Mouse (Mus musculus) intestine, postnatal 0 days (tissue): ENCODE results near the gene Cant1. TPM values are rescaled to one million over a fixed set of nuclear protein-coding genes. Genes with fewer than 3 reads are reported as not detected.

Experiments used
- ATAC-seq: fragments of 200-750 bp; cut with Nextera tagmentation; 2 replicates; pipeline ENCODE4 v1.8.0; 2017; ENCODE audit warnings: mild to moderate bottlenecking, moderate TSS enrichment, moderate library complexity
- H3K27ac ChIP-seq: fragments of 300-500 bp; sonication (generic); 2 replicates; pipeline ENCODE4 v1.5.1; 2014; ENCODE audit warnings: mild to moderate bottlenecking, low read depth, low read length, moderate library complexity
- H3K27me3 ChIP-seq: fragments of 300-500 bp; sonication (generic); replicated peaks from 2 replicates; pipeline ENCODE4 v1.6.1; 2014; ENCODE audit warnings: low read length, mixed read lengths; ENCODE audit not compliant: control insufficient read depth, insufficient read depth
- H3K36me3 ChIP-seq: fragments of 300-500 bp; sonication (generic); 2 replicates; pipeline ENCODE4 v1.6.1; 2014; ENCODE audit warnings: mild to moderate bottlenecking, moderate library complexity; ENCODE audit not compliant: control insufficient read depth, insufficient read depth
- H3K4me1 ChIP-seq: fragments of 300-500 bp; sonication (generic); replicated peaks from 2 replicates; pipeline ENCODE4 v1.6.1; 2014; ENCODE audit warnings: antibody characterized with exemption, low read length, mixed read lengths; ENCODE audit not compliant: control insufficient read depth, insufficient read depth
- H3K4me2 ChIP-seq: fragments of 300-500 bp; sonication (generic); replicated peaks from 2 replicates; pipeline ENCODE4 v1.6.1; 2014; ENCODE audit warnings: low read depth, mild to moderate bottlenecking, moderate library complexity
- H3K4me3 ChIP-seq: fragments of 300-500 bp; sonication (generic); 2 replicates; pipeline ENCODE4 v1.5.1; 2014; ENCODE audit warnings: low read depth, low read length
- H3K9ac ChIP-seq: fragments of 300-500 bp; sonication (generic); 2 replicates; pipeline ENCODE4 v1.6.1; 2014; ENCODE audit warnings: mild to moderate bottlenecking, low read depth, low read length
- H3K9me3 ChIP-seq: fragments of 300-500 bp; sonication (generic); 2 replicates; pipeline ENCODE4 v1.6.1; 2016; ENCODE audit warnings: mixed run types; ENCODE audit not compliant: control insufficient read depth
- CTCF ChIP-seq: sonication (generic); IDR thresholded peaks from 2 replicates; pipeline ENCODE4 v1.5.1; 2016; ENCODE audit warnings: low read depth, mild to moderate bottlenecking, control low read depth, antibody characterized with exemption, moderate library complexity
- WGBS: fragments of 180-500 bp; shearing (Covaris S2); extraction: QIAGEN DNeasy Blood & Tissue Kit; methylation state at CpG from one replicate; pipeline ENCODE4 v1.1.7; 2014; 5-methylcytosine and 5-hydroxymethylcytosine counted together
- polyA plus RNA-seq: library from polyadenylated mRNA; unstranded; fragments of >200 nt; fragmentation: Nextera tagmentation; extraction: Ambion mirVana; gene quantifications from 2 replicates; pipeline ENCODE4 v1.2.1, GENCODE M21; 2015

The Cant1 gene
- polyA plus RNA-seq, 1 experiment from 2014 or later: 35.0 TPM

- H3K4me3 ChIP-seq: peak within 1 kb of the TSS; percentile 31
- no peak for ATAC-seq
- 3% methylated on average over 8 of the region's 8 CpGs for WGBS
- H3K27ac ChIP-seq: peak within 1 kb of the TSS; percentile 60; the same call in 1 of the 2 replicates
- H3K4me2 ChIP-seq: peak within 1 kb of the TSS; percentile 52
- H3K9me3 ChIP-seq: no peaks in the 10 kb centered on the region
- H3K4me1 ChIP-seq: no peaks in the 10 kb centered on the region
- no peak for TF ChIP-seq CTCF
- H3K9ac ChIP-seq: no peak within 1 kb of the TSS
- H3K27me3 ChIP-seq: 0 out of 2 replicates have a peak, but pooled peaks cover 9% of the 10 kb centered on the region
- H3K36me3 ChIP-seq: no peaks in the 10 kb centered on the region
Observed at GRCm38 (mm10) chr11:118427986-118428385, 9.1 kb upstream of the Cant1 start, which contains the start of gene C1qtnf1. C1qtnf1 (plus strand) TSS chr11:118428203.

GRCm38 (mm10) chr11:118427266-118427779 is 8.4 kb upstream of the Cant1 start:
- Histone ChIP-seq H3K4me2 (peak overlapping the region; percentile 52; the same call in 1 of the 2 replicates), H3K27me3 (0 out of 2 replicates have a peak, but pooled peaks cover 9% of the 10 kb centered on the region), H3K36me3 (no peaks in the 10 kb centered on the region), H3K4me1 (no peaks in the 10 kb centered on the region), H3K27ac (0 out of 2 replicates have a peak overlapping the region, but pooled peaks have one; percentile 60), H3K9ac (no peak overlapping the region), H3K4me3 (no peak overlapping the region), H3K9me3 (no peaks in the 10 kb centered on the region)
- TF ChIP-seq CTCF: no peak
- no peak for ATAC-seq
- WGBS: 45% methylated on average over 3 of the region's 3 CpGs

GRCm38 (mm10) chr11:118426765-118427164 is 7.9 kb upstream of the Cant1 start:
- H3K4me3 ChIP-seq: no peak overlapping the region
- H3K27ac ChIP-seq: no peak overlapping the region
- TF ChIP-seq CTCF: no peak
- ATAC-seq: no peak
- no peaks in the 10 kb centered on the region for H3K4me1 ChIP-seq
- no peaks in the 10 kb centered on the region for H3K36me3 ChIP-seq
- H3K27me3 ChIP-seq: 0 out of 2 replicates have a peak, but pooled peaks cover 9% of the 10 kb centered on the region
- no peak overlapping the region for H3K9ac ChIP-seq
- H3K4me2 ChIP-seq: no peak overlapping the region
- 73% methylated on average over 5 of the region's 5 CpGs for WGBS
- H3K9me3 ChIP-seq: no peaks in the 10 kb centered on the region

GRCm38 (mm10) chr11:118424621-118425335 is 5.9 kb upstream of the Cant1 start:
- H3K27ac ChIP-seq: no peak overlapping the region
- 58% methylated on average over 13 of the region's 13 CpGs for WGBS
- no peak for ATAC-seq

GRCm38 (mm10) chr11:118423266-118423971 is 4.5 kb upstream of the Cant1 start:
- Histone ChIP-seq H3K4me1 (no peaks in the 10 kb centered on the region), H3K36me3 (no peaks in the 10 kb centered on the region), H3K9me3 (no peaks in the 10 kb centered on the region), H3K27ac (no peak overlapping the region), H3K27me3 (0 out of 2 replicates have a peak, but pooled peaks cover 4% of the 10 kb centered on the region), H3K9ac (0 out of 2 replicates have a peak overlapping the region, but pooled peaks have one; percentile 7), H3K4me2 (peak overlapping the region; percentile 56), H3K4me3 (peak overlapping the region; percentile 7; the same call in 1 of the 2 replicates)
- peak; percentile 87 for TF ChIP-seq CTCF
- WGBS: 6% methylated on average over 18 of the region's 18 CpGs
- no peak for ATAC-seq

More at GRCm38 (mm10) chr11:118424621-118425335, 5.9 kb upstream of the Cant1 start:
- Histone ChIP-seq H3K9ac (no peak overlapping the region), H3K27me3 (0 out of 2 replicates have a peak, but pooled peaks cover 9% of the 10 kb centered on the region), H3K36me3 (no peaks in the 10 kb centered on the region), H3K9me3 (no peaks in the 10 kb centered on the region), H3K4me1 (no peaks in the 10 kb centered on the region), H3K4me3 (no peak overlapping the region), H3K4me2 (no peak overlapping the region)
- TF ChIP-seq CTCF: peak; percentile 39

- 0 out of 2 replicates have a peak, but pooled peaks have one; percentile 6 for TF ChIP-seq CTCF
Observed at GRCm38 (mm10) chr11:118420261-118420660, 1.4 kb upstream of the Cant1 start.

More at GRCm38 (mm10) chr11:118420261-118420660, 1.4 kb upstream of the Cant1 start:
- ATAC-seq: no peak
- Histone ChIP-seq H3K9ac (no peak overlapping the region), H3K27ac (no peak overlapping the region), H3K4me2 (0 out of 2 replicates have a peak overlapping the region, but pooled peaks have one; percentile 9), H3K36me3 (peaks cover 5% of the 10 kb centered on the region; the same call in 1 of the 2 replicates), H3K27me3 (no peaks in the 10 kb centered on the region), H3K4me3 (no peak overlapping the region), H3K9me3 (no peaks in the 10 kb centered on the region), H3K4me1 (peaks cover 5% of the 10 kb centered on the region; the same call in 1 of the 2 replicates)
- 44% methylated on average over 7 of the region's 7 CpGs for WGBS
